ENCODE assay signal across 8 mouse cellular contexts in genomic region chr6:31527897-31528296, GRCm38 (mm10). TPM values are rescaled to one million over a fixed set of nuclear protein-coding genes. Genes with fewer than 3 reads are reported as not detected.
DNase-seq lines count a peak whose midpoint lies in the region; ATAC-seq and TF ChIP-seq lines count a peak whose summit lies in the region.

No protein-coding gene starts in this region.

- intact Hi-C loops in left cerebral cortex, postnatal 14 days (cut with DNase I), result loop anchor here (1.0 kb wide), 1 partner anchor 111 kb away; no protein-coding TSS in a partner anchor

- 73% methylated on average over 7 of the region's 7 CpGs for WGBS in forebrain, embryonic 14.5 days
- WGBS in forebrain, embryonic 12.5 days, result 75% methylated on average over 7 of the region's 7 CpGs

- no peak for TF ChIP-seq POLR2A in cortical plate, adult 2 months (IDR thresholded peaks at IDR 0.05; ENCODE audit: extremely low read depth, insufficient read depth, low read length)

- H3K9ac ChIP-seq in forebrain, embryonic 14.5 days (ENCODE audit: low read length), result no peak overlapping the region
- H3K9ac ChIP-seq in forebrain, embryonic 12.5 days, result no peak overlapping the region

- H3K9me3 ChIP-seq in forebrain, embryonic 14.5 days (replicated peaks; ENCODE audit: control insufficient read depth, low read length), result no peaks in the 10 kb centered on the region
- no peaks in the 10 kb centered on the region for H3K9me3 ChIP-seq in forebrain, embryonic 12.5 days

- peaks cover 42% of the 10 kb centered on the region for H3K36me3 ChIP-seq in forebrain, embryonic 14.5 days (ENCODE audit: control insufficient read depth, insufficient read depth, low read length)
- H3K36me3 ChIP-seq in forebrain, embryonic 12.5 days (replicated peaks), result peaks cover 40% of the 10 kb centered on the region

- ATAC-seq in forebrain, embryonic 14.5 days, result no peak
- no peak for ATAC-seq in forebrain, embryonic 12.5 days (ENCODE audit: low FRiP score)
- ATAC-seq in erythroid progenitor cell, adult 5-6 weeks (replicated peaks; ENCODE audit: low FRiP score, poor library complexity, severe bottlenecking), result no peak

- H3K27ac ChIP-seq in forebrain, embryonic 14.5 days (ENCODE audit: low read depth, low read length), result no peak overlapping the region
- H3K27ac ChIP-seq in forebrain, embryonic 12.5 days, result no peak overlapping the region
- no peak overlapping the region for H3K27ac ChIP-seq in cortical plate, adult 2 months (ENCODE audit: insufficient read depth, low read length)

- no peaks in the 10 kb centered on the region for H3K27me3 ChIP-seq in forebrain, embryonic 14.5 days (replicated peaks; ENCODE audit: control insufficient read depth, insufficient read depth, low read length)
- H3K27me3 ChIP-seq in forebrain, embryonic 12.5 days, result no peaks in the 10 kb centered on the region

- TF ChIP-seq CTCF in cortical plate, adult 2 months (IDR thresholded peaks at IDR 0.05; ENCODE audit: extremely low read depth, insufficient read depth, low read length), result peak; percentile 82

- H3K4me3 ChIP-seq in forebrain, embryonic 14.5 days (ENCODE audit: low read depth, low read length), result no peak overlapping the region
- H3K4me3 ChIP-seq in forebrain, embryonic 12.5 days (replicated peaks), result no peak overlapping the region
- no peak overlapping the region for H3K4me3 ChIP-seq in cortical plate, adult 2 months (ENCODE audit: insufficient read depth, low read length)

- H3K4me1 ChIP-seq in forebrain, embryonic 14.5 days (ENCODE audit: control insufficient read depth, insufficient read depth, low read length), result no peaks in the 10 kb centered on the region
- H3K4me1 ChIP-seq in forebrain, embryonic 12.5 days, result no peaks in the 10 kb centered on the region; the same call in 1 of the 2 replicates
- H3K4me1 ChIP-seq in cortical plate, adult 2 months (ENCODE audit: control insufficient read depth, insufficient read depth, low read length), result peaks cover 4% of the 10 kb centered on the region

- DNase-seq in forebrain, embryonic 14.5 days (ENCODE audit: low spot score), result peak; percentile 68
- DNase-seq in ovary, postnatal 14 days (ENCODE audit: low spot score), result peak; percentile 49
- no peak for DNase-seq in ovary, postnatal 36 days (ENCODE audit: low spot score)
- DNase-seq in left cerebral cortex, postnatal 14 days (ENCODE audit: low spot score in 2 of 2), result peak; percentile 79 to 82
- DNase-seq in retina, postnatal 1 day, result peak; percentile 70

- no peak overlapping the region for H3K4me2 ChIP-seq in forebrain, embryonic 14.5 days (ENCODE audit: low read length)
- H3K4me2 ChIP-seq in forebrain, embryonic 12.5 days, result no peak overlapping the region

RNA-seq across cellular contexts. Expression of gene Podxl, which starts 35.9 kb away (rescaled TPM):
- polyA plus RNA-seq in forebrain, embryonic 14.5 days (2014; fragmentation: Nextera tagmentation; extraction: Ambion mirVana), result 9.3 and 10.7 TPM in 2 replicates
- polyA plus RNA-seq in forebrain, embryonic 12.5 days (2016; fragmentation: Nextera tagmentation; extraction: Ambion mirVana), result 20.1 and 21.1 TPM in 2 replicates
- polyA plus RNA-seq in cortical plate, adult 2 months (2012; rRNA removed), result 21.7 and 24.2 TPM in 2 replicates
- 10 to 100 TPM; 18.6 to 18.7 TPM for total RNA-seq in left cerebral cortex, postnatal 14 days (2021)
- total RNA-seq in erythroid progenitor cell, adult 5-6 weeks (2015; ENCODE audit: low replicate concordance), result not detected in 2 replicates
- not detected in 2 replicates for total RNA-seq in erythroid progenitor cell, adult 5-6 weeks (2017; ENCODE audit: low replicate concordance)
